Mouse (Mus musculus) right cerebral cortex, postnatal 10 days (tissue): Measurements from ENCODE around the gene Igsf23.
"Not testable (repeated sequence)": the region's sequence is repeated elsewhere in the genome, so short reads cannot be mapped to it uniquely, and the experiment has no call there.

ENCODE experiments used
- DNase-seq, 2 experiments: peaks; one replicate each; pipeline ENCODE4 v3.0.0; 2021; ENCODE audit warnings: low spot score in 2 of 2

Igsf23 gene

GRCm38 (mm10) chr7:19935171-19935751 lies 15.3 kb downstream of the Igsf23 start:
- no peak for DNase-seq

GRCm38 (mm10) chr7:19932877-19933809 lies 17.4 kb downstream of the Igsf23 start:
- DNase-seq: peak; percentile 81 to 88

GRCm38 (mm10) chr7:19932133-19932876 lies 18.3 kb downstream of the Igsf23 start:
- peak in 1 of 2 experiments; percentile 36 for DNase-seq

GRCm38 (mm10) chr7:19930481-19930880 lies 20.1 kb downstream of the Igsf23 start:
- not testable (repeated sequence) for DNase-seq

- no peak for DNase-seq
Observed at GRCm38 (mm10) chr7:19928486-19928885, 22.1 kb downstream of the Igsf23 start.

- no peak for DNase-seq
Observed at GRCm38 (mm10) chr7:19926849-19927480, 23.6 kb downstream of the Igsf23 start.

- no peak for DNase-seq
Observed at GRCm38 (mm10) chr7:19925376-19925775, 25.2 kb downstream of the Igsf23 start.

GRCm38 (mm10) chr7:19923797-19924196 lies 26.8 kb downstream of the Igsf23 start:
- DNase-seq: no peak

GRCm38 (mm10) chr7:19923354-19923753 lies 27.2 kb downstream of the Igsf23 start:
- DNase-seq: no peak

- DNase-seq: peak; percentile 82 to 86
Observed at GRCm38 (mm10) chr7:19920506-19921261, 29.9 kb downstream of the Igsf23 start, which contains the start of gene Pvr. Pvr (minus strand) TSS chr7:19921160.

GRCm38 (mm10) chr7:19920166-19920505 lies 30.4 kb downstream of the Igsf23 start:
- DNase-seq: no peak

- no peak for DNase-seq
Observed at GRCm38 (mm10) chr7:19914558-19914957, 36.0 kb downstream of the Igsf23 start.

GRCm38 (mm10) chr7:19911695-19912524 lies 38.6 kb downstream of the Igsf23 start:
- DNase-seq: no peak

GRCm38 (mm10) chr7:19911292-19911658 lies 39.3 kb downstream of the Igsf23 start:
- DNase-seq: no peak

GRCm38 (mm10) chr7:19910421-19911291 lies 39.9 kb downstream of the Igsf23 start:
- peak; percentile 56 to 78 for DNase-seq

- peak in 1 of 2 experiments; percentile 44 for DNase-seq
Observed at GRCm38 (mm10) chr7:19889881-19890280, 60.7 kb downstream of the Igsf23 start.

- DNase-seq: no peak
Observed at GRCm38 (mm10) chr7:19887849-19888248, 62.7 kb downstream of the Igsf23 start, which contains the start of gene Ceacam19. Ceacam19 (minus strand) TSS chr7:19887965.
